Mouse (Mus musculus): ENCODE data around the gene Leap2. TPM values are rescaled to one million over a fixed set of nuclear protein-coding genes. Genes with fewer than 3 reads are reported as not detected.

Gene Leap2
- not detected in 2 replicates for polyA plus RNA-seq (2015; fragmentation: Nextera tagmentation; extraction: Ambion mirVana)

- Histone ChIP-seq H3K9me3 (ENCODE audit: control insufficient read depth, low read length) (no peaks in the 10 kb centered on the region), H3K9ac (replicated peaks; ENCODE audit: low read depth, low read length) (no peak within 1 kb of the TSS), H3K4me1 (replicated peaks; ENCODE audit: control insufficient read depth, insufficient read depth, low read length) (no peaks in the 10 kb centered on the region), H3K27me3 (replicated peaks; ENCODE audit: control insufficient read depth, insufficient read depth, low read length) (no peaks in the 10 kb centered on the region), H3K4me2 (ENCODE audit: low read length) (no peak within 1 kb of the TSS), H3K36me3 (ENCODE audit: control insufficient read depth, insufficient read depth) (peaks cover 17% of the 10 kb centered on the region), H3K27ac (ENCODE audit: low read length) (no peak within 1 kb of the TSS), H3K4me3 (replicated peaks; ENCODE audit: low read length) (no peak within 1 kb of the TSS)
- WGBS, result 88% methylated on average over 4 of the region's 4 CpGs
- no peak for ATAC-seq
Measured at GRCm38 (mm10) chr11:53423036-53423435, at the start of gene Leap2. Gene Leap2 (minus strand): TSS chr11:53423170.

GRCm38 (mm10) chr11:53472709-53473108 lies 49.7 kb upstream of the Leap2 start:
- Histone ChIP-seq H3K27ac (ENCODE audit: low read length) (no peak overlapping the region), H3K9me3 (ENCODE audit: control insufficient read depth, low read length) (no peaks in the 10 kb centered on the region), H3K27me3 (replicated peaks; ENCODE audit: control insufficient read depth, insufficient read depth, low read length) (peaks cover under 1% of the 10 kb centered on the region; the same call in 1 of the 2 replicates), H3K4me3 (replicated peaks; ENCODE audit: low read length) (no peak overlapping the region), H3K36me3 (ENCODE audit: control insufficient read depth, insufficient read depth) (no peaks in the 10 kb centered on the region), H3K4me1 (replicated peaks; ENCODE audit: control insufficient read depth, insufficient read depth, low read length) (peaks cover 37% of the 10 kb centered on the region), H3K9ac (replicated peaks; ENCODE audit: low read depth, low read length) (no peak overlapping the region), H3K4me2 (ENCODE audit: low read length) (no peak overlapping the region)
- 69% methylated on average over 3 of the region's 3 CpGs for WGBS
- ATAC-seq, result no peak

GRCm38 (mm10) chr11:53469968-53470695 lies 47.2 kb upstream of the Leap2 start, which contains the start of gene Gm9837:
Gene Gm9837 (minus strand): TSS chr11:53470479.
- Histone ChIP-seq H3K4me2 (ENCODE audit: low read length) (peak within 1 kb of the TSS; percentile 52), H3K27ac (ENCODE audit: low read length) (peak within 1 kb of the TSS; percentile 41; the same call in 1 of the 2 replicates), H3K9me3 (ENCODE audit: control insufficient read depth, low read length) (no peaks in the 10 kb centered on the region), H3K4me1 (replicated peaks; ENCODE audit: control insufficient read depth, insufficient read depth, low read length) (peaks cover 38% of the 10 kb centered on the region), H3K9ac (replicated peaks; ENCODE audit: low read depth, low read length) (peak within 1 kb of the TSS; percentile 4; the same call in 1 of the 2 replicates), H3K27me3 (replicated peaks; ENCODE audit: control insufficient read depth, insufficient read depth, low read length) (peaks cover 12% of the 10 kb centered on the region), H3K4me3 (replicated peaks; ENCODE audit: low read length) (peak within 1 kb of the TSS; percentile 26), H3K36me3 (ENCODE audit: control insufficient read depth, insufficient read depth) (no peaks in the 10 kb centered on the region)
- peak; percentile 89 for ATAC-seq
- WGBS, result under 1% methylated on average over 29 of the region's 29 CpGs

DNA sequence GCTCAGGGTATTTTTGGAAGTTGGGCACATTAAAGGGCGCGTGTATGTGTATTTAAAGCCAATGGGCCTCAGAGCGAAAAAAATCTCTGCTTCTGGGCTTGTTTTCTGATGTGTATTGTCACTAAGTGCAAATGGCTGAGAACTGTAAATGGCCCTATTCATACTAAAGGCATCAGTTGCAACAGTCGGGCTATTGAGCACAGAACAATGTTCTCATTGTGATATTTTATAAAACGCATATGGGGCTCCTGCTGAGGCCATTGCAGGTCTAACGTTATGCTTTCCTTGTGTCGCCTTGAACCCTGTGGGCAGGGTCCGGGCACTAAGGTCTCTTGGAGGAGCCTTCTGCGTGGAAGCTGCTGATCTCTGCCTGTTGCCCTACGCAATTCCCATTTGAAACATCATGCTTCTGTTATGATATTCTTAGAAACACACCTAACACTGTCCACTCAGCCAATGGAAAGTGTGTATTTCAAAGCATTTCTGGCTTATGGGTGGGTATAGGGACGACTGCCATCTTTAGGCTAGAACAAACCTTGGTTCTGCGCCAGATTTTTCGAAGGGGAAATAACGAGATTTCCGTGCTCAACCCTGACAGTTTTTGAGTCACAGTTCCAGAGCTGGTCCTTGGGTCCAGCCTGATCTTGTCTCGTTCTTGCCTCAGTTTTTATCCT lies 46.5 kb upstream of the Leap2 start:
- Histone ChIP-seq H3K9ac (replicated peaks; ENCODE audit: low read depth, low read length) (no peak overlapping the region), H3K4me1 (replicated peaks; ENCODE audit: control insufficient read depth, insufficient read depth, low read length) (peaks cover 32% of the 10 kb centered on the region), H3K27me3 (replicated peaks; ENCODE audit: control insufficient read depth, insufficient read depth, low read length) (peaks cover 19% of the 10 kb centered on the region), H3K9me3 (ENCODE audit: control insufficient read depth, low read length) (no peaks in the 10 kb centered on the region), H3K27ac (ENCODE audit: low read length) (no peak overlapping the region), H3K36me3 (ENCODE audit: control insufficient read depth, insufficient read depth) (no peaks in the 10 kb centered on the region), H3K4me2 (ENCODE audit: low read length) (peak overlapping the region; percentile 52), H3K4me3 (replicated peaks; ENCODE audit: low read length) (no peak overlapping the region)
- WGBS, result 17% methylated on average over 16 of the region's 16 CpGs
- no peak; the same call in 1 of the 2 replicates for ATAC-seq

DNA sequence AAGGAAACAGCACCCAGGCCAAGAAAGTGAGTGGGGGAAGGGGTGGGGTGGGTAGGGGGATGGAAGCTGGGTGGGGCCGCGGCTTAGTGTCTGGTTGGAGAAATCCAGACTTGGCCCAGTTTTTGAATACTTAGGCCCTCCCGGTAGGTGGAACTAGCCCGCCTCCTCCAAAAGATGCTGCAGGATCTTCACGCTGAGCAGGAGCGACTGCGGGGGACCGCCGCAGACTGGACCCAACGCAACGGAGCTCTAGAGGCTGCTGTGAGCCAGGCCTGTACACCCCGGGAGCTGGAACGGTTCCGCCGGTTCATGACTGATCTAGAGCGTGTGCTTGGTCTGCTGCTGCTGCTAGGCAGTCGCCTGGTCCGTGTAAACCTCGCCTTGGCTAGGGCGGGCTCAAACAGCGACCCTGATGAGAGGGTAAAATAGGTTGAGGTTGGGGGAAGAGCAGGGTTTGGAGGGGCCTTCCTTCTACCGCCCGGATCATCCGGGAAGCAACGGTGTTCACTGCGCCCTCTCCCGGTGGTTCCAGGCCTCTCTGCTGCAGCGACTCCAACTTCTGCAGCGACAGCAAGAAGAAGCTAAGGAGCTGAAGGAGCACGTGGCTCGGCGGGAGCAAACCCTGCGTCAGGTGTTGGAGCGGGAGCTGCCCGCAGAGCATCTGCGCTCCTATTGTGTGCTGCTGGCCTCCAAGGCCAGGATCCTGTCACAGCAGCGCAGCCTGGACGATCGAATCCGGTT lies 43.4 kb upstream of the Leap2 start:
- H3K27ac ChIP-seq (ENCODE audit: low read length), result no peak overlapping the region
- H3K36me3 ChIP-seq (ENCODE audit: control insufficient read depth, insufficient read depth), result no peaks in the 10 kb centered on the region
- peak overlapping the region; percentile 60 for H3K9ac ChIP-seq (replicated peaks; ENCODE audit: low read depth, low read length)
- H3K4me2 ChIP-seq (ENCODE audit: low read length), result peak overlapping the region; percentile 62
- no peaks in the 10 kb centered on the region for H3K9me3 ChIP-seq (ENCODE audit: control insufficient read depth, low read length)
- peaks cover 48% of the 10 kb centered on the region for H3K27me3 ChIP-seq (replicated peaks; ENCODE audit: control insufficient read depth, insufficient read depth, low read length)
- ATAC-seq, result peak; percentile 61
- WGBS, result 8% methylated on average over 40 of the region's 40 CpGs
- H3K4me3 ChIP-seq (replicated peaks; ENCODE audit: low read length), result peak overlapping the region; percentile 42
- peaks cover 37% of the 10 kb centered on the region for H3K4me1 ChIP-seq (replicated peaks; ENCODE audit: control insufficient read depth, insufficient read depth, low read length)

DNA sequence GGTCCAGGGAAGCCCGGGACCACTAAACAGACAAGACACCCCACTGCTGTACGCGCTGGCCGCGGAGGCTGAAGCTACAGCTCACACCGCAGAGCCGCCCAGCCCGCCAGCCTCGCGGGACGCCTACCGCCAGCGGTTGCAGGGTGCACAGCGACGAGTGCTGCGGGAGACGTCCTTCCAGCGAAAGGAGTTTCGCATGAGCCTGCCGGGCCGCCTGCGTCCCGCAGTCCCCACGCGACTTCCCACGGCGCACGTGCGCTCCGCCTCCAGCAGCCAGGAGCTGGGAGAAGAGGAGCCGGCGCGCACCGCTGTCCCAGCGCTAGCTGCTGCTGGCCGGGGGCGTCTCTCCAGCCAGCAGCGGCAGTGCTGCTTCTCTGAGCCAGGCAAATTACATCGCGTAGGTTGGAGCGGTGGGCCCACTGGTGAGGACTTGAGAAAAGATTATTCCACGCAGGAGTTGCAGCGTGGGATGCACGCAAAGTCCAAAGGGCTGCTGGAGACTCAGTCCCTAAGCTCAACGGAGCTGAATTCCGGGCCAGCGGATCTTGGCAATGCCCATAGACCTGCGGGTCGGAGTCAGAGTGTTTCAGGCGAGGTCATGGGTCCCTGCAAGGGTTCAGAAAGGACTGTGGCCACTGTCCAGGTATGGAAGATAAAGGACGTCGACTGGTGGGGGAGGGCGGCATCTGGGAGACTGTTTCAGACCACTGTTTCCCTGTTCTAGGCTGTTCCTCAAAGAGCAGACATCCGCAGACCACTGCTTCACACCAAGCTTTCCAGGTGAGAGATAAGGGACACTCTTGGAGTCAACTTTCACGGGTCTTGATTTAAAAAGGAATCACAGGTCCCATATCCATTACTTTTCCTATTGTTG lies 40.8 kb upstream of the Leap2 start:
- no peaks in the 10 kb centered on the region for H3K36me3 ChIP-seq (ENCODE audit: control insufficient read depth, insufficient read depth)
- H3K4me1 ChIP-seq (replicated peaks; ENCODE audit: control insufficient read depth, insufficient read depth, low read length), result peaks cover 20% of the 10 kb centered on the region
- no peak for ATAC-seq
- H3K9ac ChIP-seq (replicated peaks; ENCODE audit: low read depth, low read length), result peak overlapping the region; percentile 46
- peak overlapping the region; percentile 45 for H3K4me3 ChIP-seq (replicated peaks; ENCODE audit: low read length)
- H3K9me3 ChIP-seq (ENCODE audit: control insufficient read depth, low read length), result no peaks in the 10 kb centered on the region
- H3K27ac ChIP-seq (ENCODE audit: low read length), result no peak overlapping the region
- WGBS, result 5% methylated on average over 53 of the region's 55 CpGs
- peaks cover 50% of the 10 kb centered on the region for H3K27me3 ChIP-seq (replicated peaks; ENCODE audit: control insufficient read depth, insufficient read depth, low read length)
- peak overlapping the region; percentile 75 for H3K4me2 ChIP-seq (ENCODE audit: low read length)

GRCm38 (mm10) chr11:53461727-53462126 lies 38.8 kb upstream of the Leap2 start:
- Histone ChIP-seq H3K4me3 (replicated peaks; ENCODE audit: low read length) (no peak overlapping the region), H3K36me3 (ENCODE audit: control insufficient read depth, insufficient read depth) (no peaks in the 10 kb centered on the region), H3K27me3 (replicated peaks; ENCODE audit: control insufficient read depth, insufficient read depth, low read length) (peaks cover 59% of the 10 kb centered on the region), H3K27ac (ENCODE audit: low read length) (no peak overlapping the region), H3K9me3 (ENCODE audit: control insufficient read depth, low read length) (no peaks in the 10 kb centered on the region), H3K4me2 (ENCODE audit: low read length) (no peak overlapping the region), H3K9ac (replicated peaks; ENCODE audit: low read depth, low read length) (no peak overlapping the region), H3K4me1 (replicated peaks; ENCODE audit: control insufficient read depth, insufficient read depth, low read length) (peaks cover 25% of the 10 kb centered on the region)
- 16% methylated on average over 5 of the region's 5 CpGs for WGBS
- no peak for ATAC-seq

- H3K4me3 ChIP-seq (replicated peaks; ENCODE audit: low read length), result no peak overlapping the region
- 81% methylated on average over 3 of the region's 3 CpGs for WGBS
- H3K9ac ChIP-seq (replicated peaks; ENCODE audit: low read depth, low read length), result no peak overlapping the region
- H3K27ac ChIP-seq (ENCODE audit: low read length), result no peak overlapping the region
- peaks cover 54% of the 10 kb centered on the region for H3K27me3 ChIP-seq (replicated peaks; ENCODE audit: control insufficient read depth, insufficient read depth, low read length)
- peaks cover 18% of the 10 kb centered on the region for H3K4me1 ChIP-seq (replicated peaks; ENCODE audit: control insufficient read depth, insufficient read depth, low read length)
- ATAC-seq, result no peak
- no peaks in the 10 kb centered on the region for H3K9me3 ChIP-seq (ENCODE audit: control insufficient read depth, low read length)
- no peaks in the 10 kb centered on the region for H3K36me3 ChIP-seq (ENCODE audit: control insufficient read depth, insufficient read depth)
- no peak overlapping the region for H3K4me2 ChIP-seq (ENCODE audit: low read length)
Measured at GRCm38 (mm10) chr11:53460192-53460591, 37.2 kb upstream of the Leap2 start.

Measured in forebrain, embryonic 16.5 days (tissue).